In the genomic region with DNA sequence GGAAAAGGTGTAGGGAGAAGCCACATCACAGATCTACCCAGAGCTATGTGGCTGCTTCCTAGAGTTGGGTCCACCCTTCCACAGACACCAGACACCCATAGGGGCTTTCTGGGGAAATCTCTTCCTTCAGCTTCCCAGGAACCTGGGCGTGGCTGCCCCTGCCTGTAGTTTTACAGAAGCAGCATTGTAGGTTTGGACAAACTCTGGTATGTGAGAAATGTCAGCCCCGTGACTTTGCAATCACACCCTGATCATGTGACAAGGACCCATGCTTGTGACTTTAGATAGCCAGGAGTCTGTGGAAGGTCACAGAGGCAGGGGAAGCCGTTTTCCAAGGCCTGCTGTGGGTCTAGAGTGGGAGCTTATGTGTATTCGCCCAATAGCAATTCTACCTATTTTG, we compare ENCODE assay signal across 17 mouse cellular contexts. TPM values are rescaled to one million over a fixed set of nuclear protein-coding genes. Genes with fewer than 3 reads are reported as not detected.
DNase-seq lines count a peak whose midpoint lies in the region; ATAC-seq and TF ChIP-seq lines count a peak whose summit lies in the region.
"Had no signal": no experiment of that assay in that cellular context is flagged by ENCODE, and none has a peak within 500 bp of the region (broad histone marks: within the 10 kb centered on the region; RNA-seq: fewer than 3 reads in every experiment).

No protein-coding gene starts in this region.

- no peaks in the 10 kb centered on the region for H3K9me3 ChIP-seq in heart, embryonic 14.5 days (ENCODE audit: control insufficient read depth, low read length)
- H3K9me3 ChIP-seq in ES-Bruce4 (replicated peaks; ENCODE audit: control insufficient read depth, insufficient read depth, low read length, poor library complexity, severe bottlenecking), result no peaks in the 10 kb centered on the region
- H3K9me3 ChIP-seq: embryonic facial prominence, embryonic 13.5 days; hindbrain, embryonic 12.5 days; limb, embryonic 10.5 days; megakaryocyte, embryonic 14.5 days; neural tube, embryonic 12.5 days had no signal

- peak overlapping the region; percentile 54 to 59; a peak in 3 of 4 replicates for H3K27ac ChIP-seq in heart, embryonic 14.5 days (replicated peaks in 1 of 2; ENCODE audit: control insufficient read depth in 1 of 2, insufficient read depth in 1 of 2, low read depth in 2 of 2, low read length in 2 of 2)
- H3K27ac ChIP-seq in ES-Bruce4 (ENCODE audit: insufficient read depth, low read length), result no peak overlapping the region
- H3K27ac ChIP-seq: embryonic facial prominence, embryonic 13.5 days; hindbrain, embryonic 12.5 days; layer of hippocampus, adult 2 months; limb, embryonic 10.5 days; neural tube, embryonic 12.5 days had no signal

- H3K27me3 ChIP-seq in heart, embryonic 14.5 days (ENCODE audit: control insufficient read depth, insufficient read depth, low read length), result no peaks in the 10 kb centered on the region
- H3K27me3 ChIP-seq in ES-Bruce4 (ENCODE audit: control insufficient read depth, insufficient read depth, low read length, poor library complexity, severe bottlenecking), result no peaks in the 10 kb centered on the region

- TF ChIP-seq EP300 in ES-Bruce4 (IDR thresholded peaks at IDR 0.05; ENCODE audit: insufficient read depth, low read depth, low read length), result 0 out of 2 replicates have a peak, but pooled peaks have one; percentile 19

- H3K36me3 ChIP-seq in heart, embryonic 14.5 days (ENCODE audit: control insufficient read depth, insufficient read depth, low read length), result no peaks in the 10 kb centered on the region
- no peaks in the 10 kb centered on the region for H3K36me3 ChIP-seq in ES-Bruce4 (ENCODE audit: control insufficient read depth, insufficient read depth, low read length, poor library complexity, severe bottlenecking)
- H3K36me3 ChIP-seq: embryonic facial prominence, embryonic 13.5 days; hindbrain, embryonic 12.5 days; limb, embryonic 10.5 days; neural tube, embryonic 12.5 days had no signal

- 25% methylated on average over 4 of the region's 4 CpGs for WGBS in heart, embryonic 14.5 days

- ATAC-seq in heart, embryonic 14.5 days (ENCODE audit: insufficient number of reproducible peaks, insufficient read depth, low FRiP score, low read depth), result no peak

- peaks cover 26 to 35% of the 10 kb centered on the region in 2 experiments for H3K4me1 ChIP-seq in heart, embryonic 14.5 days (ENCODE audit: control insufficient read depth in 2 of 2, insufficient read depth in 2 of 2, low read length in 2 of 2)
- no peaks in the 10 kb centered on the region for H3K4me1 ChIP-seq in ES-Bruce4 (ENCODE audit: control insufficient read depth, insufficient read depth, low read length)

- no peak for TF ChIP-seq CTCF in ES-Bruce4 (IDR thresholded peaks at IDR 0.05; ENCODE audit: low read depth, low read length)

- no peak overlapping the region for H3K4me3 ChIP-seq in heart, embryonic 14.5 days (ENCODE audit: control insufficient read depth in 1 of 2, insufficient read depth in 1 of 2, low read depth in 1 of 2, low read length in 2 of 2)
- no peak overlapping the region for H3K4me3 ChIP-seq in ES-Bruce4 (ENCODE audit: low read depth, low read length)
- H3K4me3 ChIP-seq: embryonic facial prominence, embryonic 13.5 days; hindbrain, embryonic 12.5 days; layer of hippocampus, adult 2 months; limb, embryonic 10.5 days; neural tube, embryonic 12.5 days had no signal

- no peak for DNase-seq in heart, adult 18-20 months
- peak; percentile 76 for DNase-seq in c-Kit-positive CD71-positive TER-119-positive erythroid progenitor cells, embryonic 14.5 days (ENCODE audit: low spot score)
- DNase-seq in lung, postnatal 10 days, result peak; percentile 33
- no peak for DNase-seq in embryo, embryonic 9.5 days (ENCODE audit: extremely low spot score)
- no peak for DNase-seq in cerebellum, postnatal 10 days
- DNase-seq in adrenal gland, adult 18-20 months (ENCODE audit: low spot score in 2 of 2), result no peak
- DNase-seq: cerebellum, adult 11-12 months; right cerebral cortex, adult 18-20 months; thymus, postnatal 4 days had no signal

- no peak overlapping the region for H3K4me2 ChIP-seq in heart, embryonic 14.5 days (ENCODE audit: low read length)
- H3K4me2 ChIP-seq: embryonic facial prominence, embryonic 13.5 days; hindbrain, embryonic 12.5 days; neural tube, embryonic 12.5 days had no signal

- no peak overlapping the region for H3K9ac ChIP-seq in heart, embryonic 14.5 days (ENCODE audit: low read length)
- no peak overlapping the region for H3K9ac ChIP-seq in ES-Bruce4 (ENCODE audit: low read depth, poor library complexity, severe bottlenecking)
- H3K9ac ChIP-seq: embryonic facial prominence, embryonic 13.5 days; hindbrain, embryonic 12.5 days; neural tube, embryonic 12.5 days had no signal

- no peak for TF ChIP-seq POLR2A in ES-Bruce4 (IDR thresholded peaks at IDR 0.05; ENCODE audit: insufficient read depth, low read length)

RNA-seq across cellular contexts. Expression of gene Mybpc3, which starts 5.5 kb away (rescaled TPM):
- 789 and 806 TPM in 2 replicates for polyA plus RNA-seq in heart, embryonic 14.5 days (2014; fragmentation: Nextera tagmentation; extraction: Ambion mirVana)
- total RNA-seq in heart, adult 18-20 months (2021), result 1,000 to 10,000 TPM; 1,572 to 1,905 TPM
- not detected in 2 replicates for polyA plus RNA-seq in ES-Bruce4 (2011; ENCODE audit: insufficient read depth, insufficient read length, low read depth, missing spikeins)
- under 1 TPM; 0.07 to 0.19 TPM for total RNA-seq in adrenal gland, adult 18-20 months (2021)

RNA-seq across cellular contexts. Expression of gene Spi1, which starts 30.3 kb away (rescaled TPM):
- 4.8 and 5.1 TPM in 2 replicates for polyA plus RNA-seq in heart, embryonic 14.5 days (2014; fragmentation: Nextera tagmentation; extraction: Ambion mirVana)
- 1 to 10 TPM; 4.0 to 5.0 TPM for total RNA-seq in heart, adult 18-20 months (2021)
- not detected in 2 replicates for polyA plus RNA-seq in ES-Bruce4 (2011; ENCODE audit: insufficient read depth, insufficient read length, low read depth, missing spikeins)
- 1 to 10 TPM; 5.3 to 9.9 TPM for total RNA-seq in adrenal gland, adult 18-20 months (2021)

RNA-seq across cellular contexts. Expression of gene Slc39a13, which starts 42.3 kb away (rescaled TPM):
- 50.6 and 52.0 TPM in 2 replicates for polyA plus RNA-seq in heart, embryonic 14.5 days (2014; fragmentation: Nextera tagmentation; extraction: Ambion mirVana)
- 10 to 100 TPM; 20.0 to 26.2 TPM for total RNA-seq in heart, adult 18-20 months (2021)
- 9.2 and 14.1 TPM in 2 replicates for polyA plus RNA-seq in ES-Bruce4 (2011; ENCODE audit: insufficient read depth, insufficient read length, low read depth, missing spikeins)
- total RNA-seq in adrenal gland, adult 18-20 months (2021), result 10 to 100 TPM; 25.1 to 30.4 TPM

RNA-seq across cellular contexts. Expression of gene Psmc3, which starts 58.7 kb away (rescaled TPM):
- polyA plus RNA-seq in heart, embryonic 14.5 days (2014; fragmentation: Nextera tagmentation; extraction: Ambion mirVana), result 275 and 293 TPM in 2 replicates
- 100 to 1,000 TPM; 231 to 257 TPM for total RNA-seq in heart, adult 18-20 months (2021)
- polyA plus RNA-seq in ES-Bruce4 (2011; ENCODE audit: insufficient read depth, insufficient read length, low read depth, missing spikeins), result 183 and 203 TPM in 2 replicates
- 100 to 1,000 TPM; 197 to 212 TPM for total RNA-seq in adrenal gland, adult 18-20 months (2021)

Comparison
In these comparisons a context has a peak if more than half of its experiments do, and no peak if none do; other contexts are left out.
1. DNase-seq: peak in c-Kit-positive CD71-positive TER-119-positive erythroid progenitor cells, embryonic 14.5 days (single experiment) and lung, postnatal 10 days (single experiment); none in heart, adult 18-20 months (0 of 2), embryo, embryonic 9.5 days (single experiment), cerebellum, postnatal 10 days (0 of 2) and adrenal gland, adult 18-20 months (0 of 2).
2. RNA of gene Mybpc3, which starts 5.5 kb away (total RNA-seq): 1,572 to 1,905 TPM in heart, adult 18-20 months; 0.07 to 0.19 TPM in adrenal gland, adult 18-20 months; every median in the first group is over 1,000 times any median in the second.